Mouse (Mus musculus) yolk sac, embryonic 10.5 days (tissue): ENCODE results near the gene Spata5.

Source experiments
- DNase-seq: peaks from one replicate; pipeline ENCODE4 v3.0.0-alpha.2; 2017; ENCODE audit warnings: low spot score

Gene Spata5

DNA sequence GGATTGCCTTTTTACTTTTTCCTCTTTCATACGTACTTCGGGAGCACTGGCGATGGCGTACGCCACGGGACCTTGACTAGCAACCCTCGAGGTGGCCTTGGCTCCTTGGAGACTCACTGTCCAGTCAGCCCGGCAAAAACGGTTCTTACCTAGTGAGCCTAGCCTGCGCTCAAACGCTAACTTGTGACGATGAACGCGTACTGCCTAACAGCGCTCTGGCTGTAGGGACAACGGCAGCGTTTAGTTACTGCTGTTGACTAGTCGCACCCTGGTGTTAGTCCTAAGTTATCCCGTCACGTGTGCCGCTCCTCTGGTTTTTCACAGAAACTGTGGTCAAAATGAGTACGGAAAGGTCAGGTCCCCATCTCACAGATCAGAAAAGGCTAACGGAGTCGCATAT is 945 bp downstream of the Spata5 start:
- no peak for DNase-seq

DNA sequence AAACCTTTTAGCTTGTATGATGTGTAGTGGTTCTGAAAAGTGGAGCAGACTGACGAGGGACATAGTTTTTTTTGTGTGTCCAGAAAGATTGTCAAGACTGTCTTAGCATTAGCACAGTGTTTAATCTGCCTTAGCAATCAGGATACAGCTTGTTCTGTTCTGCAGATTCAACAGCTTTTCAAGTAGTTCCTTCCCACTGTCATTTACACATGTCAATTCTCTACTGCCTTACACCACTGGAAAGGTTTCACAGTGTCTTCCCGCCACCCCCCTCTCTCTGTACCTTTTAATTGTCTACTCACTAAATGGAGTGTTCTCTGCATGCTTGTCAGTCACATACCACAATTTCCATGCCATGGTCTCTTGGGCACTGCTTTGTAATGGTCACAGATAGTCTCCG is 1.5 kb downstream of the Spata5 start:
- no peak for DNase-seq

DNA sequence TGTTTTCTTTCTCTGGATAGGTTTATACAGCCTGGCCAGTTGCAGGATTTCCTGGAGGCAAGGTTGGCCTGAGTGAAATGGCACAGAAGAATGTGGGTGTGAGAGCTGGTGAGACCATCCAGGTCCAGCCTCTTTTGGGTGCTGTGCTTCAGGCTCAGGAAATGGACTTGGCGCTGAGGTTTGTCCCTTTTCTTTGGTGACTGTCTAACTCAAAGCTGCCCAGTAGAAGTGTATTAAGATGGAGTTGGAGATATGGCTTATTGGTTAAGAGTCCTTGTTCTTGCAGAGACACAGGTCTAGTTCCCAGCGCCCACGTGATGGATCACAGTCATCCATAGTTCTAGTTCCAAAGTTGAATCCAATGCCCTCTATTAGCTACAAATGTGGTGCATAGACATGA is 6.4 kb downstream of the Spata5 start:
- no peak for DNase-seq

DNA sequence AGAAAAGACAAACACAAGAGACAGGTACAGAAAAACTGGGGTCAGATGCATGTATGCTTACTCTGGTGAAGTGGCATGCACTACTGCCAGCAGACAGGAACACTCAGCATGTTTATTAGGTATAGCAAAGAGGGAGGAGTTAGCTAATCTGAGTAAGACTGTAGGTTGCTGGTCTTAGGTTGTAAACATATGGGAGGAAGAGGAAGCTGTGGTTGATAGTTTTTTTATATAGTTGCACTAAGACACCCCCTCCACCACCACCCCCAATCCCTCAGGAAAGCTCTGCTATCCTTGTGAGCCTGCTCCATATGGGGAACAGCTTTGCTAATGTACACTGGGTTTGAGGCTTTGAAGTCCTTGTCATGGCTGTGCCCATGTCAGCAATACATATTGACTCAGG is 10.7 kb downstream of the Spata5 start:
- no peak for DNase-seq

DNA sequence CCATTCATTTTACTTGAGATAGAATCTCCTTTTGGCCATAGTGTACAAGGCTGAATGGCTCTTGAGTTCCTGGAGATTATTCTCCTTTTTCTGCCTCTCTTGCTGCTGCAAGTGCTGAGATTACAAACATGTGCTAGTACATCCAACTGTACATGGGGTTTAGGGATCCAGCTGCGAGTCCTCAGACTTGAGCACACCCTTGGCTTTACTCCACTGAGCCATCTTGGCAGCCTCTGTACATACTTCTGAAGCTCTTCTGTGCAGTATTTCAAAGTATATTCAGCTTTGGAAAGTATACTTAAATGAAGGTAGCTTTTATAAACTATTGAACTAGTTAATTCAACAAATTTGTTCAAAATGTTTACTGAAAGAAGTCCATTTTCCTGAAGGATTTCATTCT is 20.1 kb downstream of the Spata5 start:
- DNase-seq, result no peak

DNA sequence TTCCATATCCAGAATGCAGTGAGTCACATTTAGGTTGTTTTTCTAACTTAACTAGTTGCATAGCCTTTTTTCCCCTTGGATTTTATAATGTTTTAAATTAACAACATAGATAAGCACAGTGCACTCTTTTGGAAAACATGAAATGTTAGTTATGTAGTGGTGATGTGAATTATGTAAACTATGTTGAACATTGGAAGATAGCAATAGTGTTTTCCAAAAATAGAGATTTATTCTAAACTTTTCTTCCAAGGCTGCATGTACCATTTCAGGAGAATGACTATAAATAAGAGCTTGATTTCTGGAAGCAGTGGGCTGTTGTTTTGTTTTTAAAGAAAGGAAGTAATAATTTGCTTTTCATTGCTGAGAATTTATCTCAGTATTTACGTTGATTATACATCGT is 23.7 kb downstream of the Spata5 start:
- no peak for DNase-seq

DNA sequence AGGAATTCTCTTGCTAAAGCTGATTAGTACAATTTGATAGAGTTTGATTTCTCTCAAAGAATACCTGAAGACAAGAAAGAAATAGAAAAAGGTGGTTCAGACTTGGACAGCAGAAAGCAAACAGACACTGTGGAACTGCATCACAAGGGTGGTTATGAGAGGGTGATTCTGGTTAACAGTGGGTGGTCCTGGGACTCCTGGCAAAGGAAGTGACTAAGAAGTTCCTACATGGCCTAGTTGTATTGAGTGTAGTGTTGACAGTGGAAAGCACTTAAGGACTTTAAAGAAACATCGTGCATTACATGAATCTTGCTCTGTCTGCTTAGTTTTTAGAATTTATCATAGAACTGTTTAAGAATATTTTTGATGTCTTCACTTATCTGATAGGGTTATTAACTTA is 36.3 kb downstream of the Spata5 start:
- no peak for DNase-seq

DNA sequence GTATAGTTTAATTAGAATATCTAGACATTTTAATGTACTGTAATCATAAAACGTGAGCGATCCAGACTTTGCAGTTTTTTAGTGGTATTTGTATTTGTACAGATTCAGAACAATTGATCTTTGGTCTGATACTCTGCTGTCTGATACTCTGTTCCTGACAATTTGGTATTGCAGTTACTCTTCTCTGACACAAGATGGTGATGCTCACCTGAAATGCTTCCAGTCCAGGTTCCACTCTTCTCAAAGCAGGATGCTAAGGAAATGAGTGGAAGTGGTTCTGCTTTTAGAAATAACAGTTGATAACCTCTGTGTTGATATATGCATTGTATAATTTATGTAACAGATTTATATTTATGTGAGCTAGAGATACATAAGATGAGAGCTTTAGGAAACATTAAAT is 48.5 kb downstream of the Spata5 start:
- no peak for DNase-seq

DNA sequence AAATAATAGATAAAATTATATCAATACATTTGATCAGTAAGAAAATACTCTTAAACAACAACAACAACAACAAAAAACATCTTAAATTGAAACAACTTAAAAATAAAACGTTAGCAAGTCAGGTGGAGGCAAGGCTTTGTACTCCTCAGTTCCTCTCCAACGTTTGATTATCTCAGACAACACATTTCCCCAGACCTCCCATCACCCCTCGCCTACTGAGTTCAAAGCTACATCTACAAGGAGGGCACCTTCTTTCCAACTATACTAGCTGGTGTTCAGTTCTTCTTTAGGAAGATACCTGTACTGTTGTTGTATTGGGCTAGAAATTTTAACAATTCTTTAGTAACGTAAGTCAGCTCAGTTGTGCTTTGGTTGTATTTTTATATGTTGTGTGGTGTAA is 49.7 kb downstream of the Spata5 start:
- DNase-seq, result no peak

DNA sequence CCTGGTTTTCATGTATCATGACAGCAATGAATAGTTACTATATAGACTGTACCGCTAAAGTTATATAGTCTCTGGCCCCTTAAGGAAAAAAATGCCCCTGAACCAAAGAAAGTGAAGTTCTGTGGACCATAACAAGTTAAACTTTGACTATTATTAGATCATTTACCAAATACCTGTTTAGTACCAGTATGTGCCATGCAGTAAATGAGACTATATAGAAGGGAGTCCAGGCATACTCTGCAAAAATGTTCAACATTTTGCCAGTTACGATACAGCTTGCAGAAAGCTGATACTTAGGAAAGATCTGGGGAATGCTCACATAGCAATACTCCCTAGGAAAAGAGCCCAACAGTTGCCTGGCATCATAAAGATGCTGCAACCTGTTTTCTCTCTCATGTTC is 51.2 kb downstream of the Spata5 start:
- no peak for DNase-seq

DNA sequence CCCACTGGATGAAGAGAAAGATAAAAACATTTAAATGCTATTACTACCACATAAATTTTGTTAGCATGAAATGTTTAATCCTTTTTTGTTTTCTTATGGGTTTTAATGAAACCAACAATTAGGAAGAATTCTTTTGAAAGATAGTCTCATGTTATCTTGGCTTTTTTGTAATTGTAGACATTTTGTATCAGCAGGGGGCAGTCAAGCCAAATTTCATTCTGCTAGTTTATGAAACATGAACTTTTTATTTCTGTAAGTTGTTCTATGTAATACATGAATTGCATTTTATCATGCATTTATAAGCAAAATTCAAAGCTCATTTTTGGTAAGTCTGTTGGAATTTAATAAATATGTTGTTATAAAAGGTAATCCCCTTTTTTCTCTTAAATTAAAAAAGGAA is 52.8 kb downstream of the Spata5 start:
- DNase-seq, result no peak

DNA sequence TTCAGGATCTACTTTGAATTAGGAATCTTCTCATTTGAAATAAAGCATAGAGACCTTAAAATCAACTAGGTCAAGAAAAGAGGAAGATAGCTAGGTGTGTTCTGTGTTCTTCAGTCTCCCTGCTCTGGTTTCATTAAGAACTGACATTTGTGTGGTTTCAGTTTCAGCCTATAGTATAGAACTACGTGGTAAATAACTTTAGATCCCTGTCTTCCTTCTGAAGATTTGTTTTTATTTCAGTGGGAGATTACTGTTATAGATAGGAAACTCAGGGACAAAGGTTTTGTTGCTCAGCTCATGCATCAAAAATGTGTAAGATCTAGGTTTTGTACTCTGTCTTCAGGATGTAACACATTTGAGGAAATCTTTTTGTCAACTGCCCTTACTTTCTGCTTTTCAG is 56.8 kb downstream of the Spata5 start:
- no peak for DNase-seq

DNA sequence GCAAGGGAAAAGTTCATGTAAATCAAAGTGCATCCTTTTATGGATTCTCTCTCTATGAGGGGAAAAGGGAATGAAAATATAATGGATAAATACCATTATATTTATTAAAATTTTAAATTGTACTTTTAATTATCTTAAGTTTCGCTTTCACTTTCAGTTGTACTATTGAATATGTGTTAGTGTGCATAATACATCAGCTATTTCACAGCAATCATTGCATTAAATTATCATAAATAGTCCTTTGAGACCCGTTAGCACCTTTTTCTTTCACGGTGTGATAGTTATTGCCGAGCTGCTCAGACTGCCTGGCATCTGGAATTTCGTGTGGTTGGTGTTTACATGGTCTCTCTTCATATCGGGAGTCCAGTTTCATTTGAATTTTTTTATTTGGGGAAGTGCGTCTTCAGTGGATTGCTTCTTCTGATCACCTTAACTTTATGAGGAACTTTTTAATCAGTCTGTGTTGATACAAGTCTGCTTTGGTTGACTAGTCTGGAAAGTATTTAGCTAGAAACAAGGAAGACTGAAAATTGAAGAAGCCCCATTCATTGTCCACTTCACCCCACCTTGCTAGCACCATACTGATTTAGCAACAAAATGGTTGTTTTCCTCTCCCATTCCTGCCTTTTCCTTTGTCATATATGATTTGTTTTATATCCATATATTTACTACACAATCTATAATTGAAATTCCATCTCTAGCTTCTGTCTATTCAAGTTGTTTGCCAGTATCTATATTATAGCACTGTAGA is 57.9 kb downstream of the Spata5 start:
- no peak for DNase-seq

DNA sequence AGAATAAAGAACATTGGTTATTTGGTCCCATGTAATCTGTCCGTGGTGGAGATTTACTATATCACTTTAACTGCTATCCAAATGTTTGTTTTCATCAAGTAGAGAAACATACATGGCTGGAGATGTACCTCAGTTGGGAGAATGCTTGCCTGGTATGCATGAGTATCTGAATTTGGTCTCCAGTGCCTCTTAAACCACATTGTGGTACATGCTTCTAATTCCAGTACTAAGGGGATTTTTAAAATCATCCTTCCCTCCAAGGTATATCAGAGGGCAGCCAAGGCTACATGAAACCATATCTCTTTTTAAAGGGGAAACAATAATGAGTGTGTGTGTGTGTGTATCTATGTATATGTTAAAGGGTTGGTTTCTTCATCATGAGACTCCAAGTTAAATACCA is 60.1 kb downstream of the Spata5 start:
- no peak for DNase-seq

DNA sequence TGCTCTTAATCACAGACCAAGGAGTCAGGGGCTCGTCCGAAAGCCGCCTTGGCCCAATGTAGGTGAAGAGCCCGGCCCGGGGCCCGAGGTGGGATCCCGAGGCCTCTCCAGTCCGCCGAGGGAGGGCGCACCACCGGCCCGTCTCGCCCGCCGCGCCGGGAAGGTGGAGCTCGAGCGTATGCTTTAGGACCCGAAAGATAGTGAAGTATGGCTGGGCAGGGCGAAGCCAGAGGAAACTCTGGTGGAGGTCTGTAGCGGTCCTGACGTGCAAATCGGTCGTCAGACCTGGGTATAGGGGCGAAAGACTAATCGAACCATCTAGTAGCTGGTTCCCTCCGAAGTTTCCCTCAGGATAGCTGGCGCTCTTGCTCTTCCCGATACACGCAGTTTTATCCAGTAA is 61.6 kb downstream of the Spata5 start:
- no peak for DNase-seq

DNA sequence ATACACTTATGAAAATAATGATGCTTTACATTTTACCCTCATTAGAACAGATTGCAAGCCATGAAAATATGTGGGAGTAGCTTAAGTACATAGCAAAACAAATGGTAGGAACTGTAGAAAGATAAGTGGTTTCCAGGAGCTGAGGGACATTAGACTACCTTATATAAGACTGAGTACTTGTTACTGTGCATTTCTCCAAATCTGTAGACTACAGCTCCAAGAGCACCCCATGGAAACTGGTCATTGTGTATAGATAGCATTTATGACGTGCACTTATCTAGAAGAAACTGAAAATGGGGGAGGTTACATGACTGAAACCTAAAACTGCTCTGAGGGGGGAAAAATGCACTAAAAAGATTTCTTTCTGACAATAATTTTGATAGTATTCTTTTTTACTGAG is 63.0 kb downstream of the Spata5 start:
- no peak for DNase-seq

DNA sequence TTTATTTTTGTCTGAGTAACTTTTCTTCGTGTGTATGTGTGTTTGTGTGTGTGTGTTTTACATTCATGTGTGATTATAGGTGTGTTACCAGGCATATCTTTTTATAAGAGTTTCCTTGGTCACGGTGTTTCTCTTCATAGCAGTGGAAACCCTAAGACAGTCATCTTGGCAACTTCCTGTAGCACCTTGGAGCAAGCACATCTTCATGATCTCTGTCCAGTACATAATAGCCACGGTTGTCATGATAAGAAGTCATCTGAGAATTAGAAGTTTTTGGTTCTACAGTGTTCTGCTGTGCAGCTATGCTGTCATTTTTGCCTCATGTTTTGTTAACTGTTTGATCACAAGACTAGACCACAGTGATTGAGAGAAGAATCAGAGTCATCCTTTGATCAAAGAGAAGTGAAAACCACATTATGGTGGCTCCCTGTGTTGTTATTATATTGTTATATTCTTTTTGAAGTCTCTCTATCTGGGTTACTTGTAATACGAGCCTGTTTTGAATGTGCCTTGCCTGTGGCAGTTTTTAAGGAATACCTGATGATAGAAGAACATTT is 64.1 kb downstream of the Spata5 start:
- no peak for DNase-seq

DNA sequence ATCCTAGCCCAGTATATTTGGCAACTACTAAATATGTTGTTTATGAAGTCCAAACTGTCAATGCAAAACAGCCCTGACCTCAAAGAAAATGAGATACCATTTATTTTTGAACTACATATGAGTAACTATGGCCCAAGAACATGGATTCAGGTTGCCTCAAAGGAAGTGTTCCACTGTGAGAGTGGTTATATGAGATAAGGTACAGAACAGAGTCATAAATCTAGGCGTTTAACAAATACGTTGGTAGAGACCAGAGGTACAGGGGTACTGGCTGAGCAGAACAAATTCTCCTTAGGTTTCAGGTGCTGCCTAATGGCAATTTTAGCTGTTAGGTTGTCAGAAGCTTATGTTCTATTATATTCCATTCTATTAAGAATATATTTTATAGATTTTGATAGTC is 67.9 kb downstream of the Spata5 start:
- DNase-seq, result no peak

DNA sequence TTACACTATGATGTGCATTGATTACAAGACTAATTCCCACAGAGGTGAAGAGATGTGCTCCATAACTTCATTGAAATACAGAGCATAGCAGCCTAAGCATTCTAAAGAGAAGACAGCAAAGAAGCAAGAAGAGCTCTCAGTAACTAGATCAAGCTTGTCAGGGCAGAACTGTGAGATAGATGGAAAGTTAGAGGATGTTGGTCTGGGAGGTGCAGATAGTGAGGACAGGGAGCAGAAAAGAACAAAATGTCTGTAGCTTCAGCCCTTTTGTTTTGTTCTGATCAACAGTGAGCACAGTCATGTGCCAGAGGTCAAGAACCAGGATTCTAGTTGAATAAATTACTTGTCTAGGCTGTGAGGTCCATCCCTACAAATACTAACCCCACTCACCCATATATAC is 68.5 kb downstream of the Spata5 start:
- no peak for DNase-seq

DNA sequence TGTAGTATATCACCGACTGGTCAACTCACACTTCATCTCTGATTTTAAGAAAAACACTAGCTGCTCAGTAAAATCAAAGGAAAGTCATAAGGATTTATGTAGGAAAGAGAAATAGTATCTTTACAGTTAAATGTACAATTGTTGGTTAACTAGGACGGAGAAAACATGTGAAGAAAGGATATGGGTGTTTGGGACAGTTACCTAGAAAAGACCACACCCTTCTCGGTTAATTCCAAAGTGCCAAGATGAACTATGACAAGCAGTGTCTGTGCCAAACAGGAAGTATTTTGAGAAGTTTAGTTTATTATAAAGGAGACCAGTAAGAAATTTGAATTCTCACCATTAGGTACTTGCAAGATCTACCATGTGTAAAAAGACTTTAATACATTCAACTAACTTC is 70.3 kb downstream of the Spata5 start:
- DNase-seq, result no peak

DNA sequence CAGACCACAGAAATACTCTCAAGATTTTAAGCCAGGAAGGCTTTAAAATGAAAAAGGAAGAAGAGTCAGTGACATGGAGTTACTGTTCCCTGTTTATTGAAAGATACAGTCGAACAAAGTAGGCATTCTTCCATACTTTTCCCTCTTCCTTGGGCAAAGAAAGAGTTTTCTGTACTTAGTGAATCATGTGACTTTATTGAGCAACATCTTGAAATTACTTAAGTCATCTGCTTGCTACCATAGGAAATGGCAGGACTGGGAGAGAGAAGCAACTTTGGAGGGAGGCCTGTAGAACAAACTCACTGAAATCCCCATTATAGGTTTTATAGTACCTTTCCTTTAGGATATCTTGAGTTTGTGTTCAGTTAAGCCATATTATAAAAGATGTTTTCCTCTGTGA is 81.2 kb downstream of the Spata5 start:
- DNase-seq, result no peak

DNA sequence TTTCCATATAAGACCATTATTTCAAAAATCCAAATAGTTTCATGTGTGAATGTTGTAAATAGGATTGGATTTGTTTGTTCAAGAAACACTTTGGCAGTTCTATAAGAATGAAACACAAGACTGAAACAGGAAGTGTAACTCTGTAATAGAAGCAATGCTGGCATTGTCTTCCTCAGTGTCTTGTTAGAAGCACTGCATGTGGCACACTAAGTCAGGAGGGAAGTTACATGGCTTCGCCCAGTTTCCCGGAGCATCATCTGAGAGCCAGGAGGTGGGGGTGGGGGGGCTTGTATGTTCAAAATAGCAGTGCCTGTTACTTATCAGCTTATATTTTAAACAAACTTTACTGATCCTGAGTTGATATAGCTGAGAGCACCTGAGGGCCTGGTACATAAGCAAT is 82.9 kb downstream of the Spata5 start:
- DNase-seq, result no peak

DNA sequence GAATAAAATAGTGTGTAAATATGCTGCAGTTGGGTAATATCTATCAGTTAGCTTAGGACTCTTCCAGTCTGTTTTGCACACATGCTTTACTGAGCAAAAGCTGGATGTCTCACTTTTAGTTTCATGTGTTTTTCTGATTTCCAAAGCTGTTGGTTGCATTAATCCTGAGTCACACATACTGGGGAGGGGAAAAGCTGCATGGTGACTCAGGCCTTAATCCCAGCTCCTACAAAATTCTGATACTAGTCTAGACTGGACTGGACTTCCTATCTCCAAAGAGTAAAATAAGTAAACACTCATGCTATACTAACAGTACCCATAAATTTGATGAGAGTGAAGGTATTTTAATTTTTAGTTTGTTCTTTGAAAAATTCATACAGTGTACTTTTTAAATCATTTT is 84.2 kb downstream of the Spata5 start:
- no peak for DNase-seq
